ENCODE assay signal across 9 mouse cellular contexts in the genomic region with DNA sequence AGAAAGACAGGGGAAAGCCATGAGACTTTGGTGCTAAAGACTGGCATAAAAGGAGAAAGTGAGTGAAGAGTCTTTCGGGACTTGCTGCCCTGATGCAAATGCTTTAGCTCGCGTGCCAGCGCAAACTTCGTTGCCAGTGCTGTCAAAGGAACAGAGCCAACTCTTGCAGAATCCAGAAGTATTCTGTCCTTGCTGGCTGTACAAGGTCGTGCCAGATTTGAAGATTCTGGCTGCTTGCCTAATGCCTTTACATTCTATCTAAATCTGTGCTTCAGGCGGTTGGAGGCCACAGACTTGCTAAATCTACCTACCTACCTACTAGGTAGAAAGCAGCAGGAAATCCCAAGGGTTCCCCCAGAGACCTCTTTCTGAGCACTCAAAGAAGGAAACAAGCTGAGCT. TPM values are rescaled to one million over a fixed set of nuclear protein-coding genes. Genes with fewer than 3 reads are reported as not detected.
A peak's percentile ranks its signal among the peaks of the same experiment; 100 is the strongest.
DNase-seq lines count a peak whose midpoint lies in the region; ATAC-seq lines count a peak whose summit lies in the region.
"Had no signal": no experiment of that assay in that cellular context is flagged by ENCODE, and none has a peak within 500 bp of the region (broad histone marks: within the 10 kb centered on the region; RNA-seq: fewer than 3 reads in every experiment).

No protein-coding gene starts in this region.

- intact Hi-C loops in heart, postnatal 36 days (cut with DNase I): no loop called here

- peak; percentile 54; the same call in 1 of the 2 replicates for ATAC-seq in hindbrain, embryonic 16.5 days
- ATAC-seq in hindbrain, embryonic 11.5 days (ENCODE audit: low FRiP score): no peak
- ATAC-seq in cerebellum, adult (ENCODE audit: insufficient number of reproducible peaks, low FRiP score, low TSS enrichment): no peak
- ATAC-seq in megakaryocyte-erythroid progenitor cell, adult 5-6 weeks (replicated peaks; ENCODE audit: low FRiP score, low TSS enrichment, poor library complexity, severe bottlenecking): no peak

- no peaks in the 10 kb centered on the region for H3K4me1 ChIP-seq in hindbrain, embryonic 16.5 days (ENCODE audit: control insufficient read depth, insufficient read depth, low read depth, low read length)
- no peaks in the 10 kb centered on the region for H3K4me1 ChIP-seq in hindbrain, embryonic 11.5 days (replicated peaks; ENCODE audit: control insufficient read depth, insufficient read depth, low read length)

- no peak overlapping the region for H3K4me3 ChIP-seq in hindbrain, embryonic 16.5 days (ENCODE audit: low read length)
- H3K4me3 ChIP-seq in hindbrain, embryonic 11.5 days (ENCODE audit: low read depth, low read length): no peak overlapping the region

- no peak overlapping the region for H3K4me2 ChIP-seq in hindbrain, embryonic 16.5 days (ENCODE audit: low read length)
- H3K4me2 ChIP-seq in hindbrain, embryonic 11.5 days (replicated peaks; ENCODE audit: low read depth, low read length): no peak overlapping the region

- no peak for DNase-seq in hindbrain, embryonic 11.5 days (ENCODE audit: low spot score)
- peak; percentile 36 for DNase-seq in Muller cell, postnatal 12 days (ENCODE audit: inconsistent ontology term)
- peak; percentile 85 to 86 for DNase-seq in adrenal gland, postnatal 36 days
- DNase-seq in heart, postnatal 36 days: peak; percentile 54 to 63
- no peak for DNase-seq in thymus, postnatal 4 days
- DNase-seq: liver had no signal

- no peaks in the 10 kb centered on the region for H3K36me3 ChIP-seq in hindbrain, embryonic 16.5 days (ENCODE audit: control insufficient read depth, insufficient read depth, low read length)
- H3K36me3 ChIP-seq in hindbrain, embryonic 11.5 days (ENCODE audit: control insufficient read depth, insufficient read depth, low read length): no peaks in the 10 kb centered on the region

- H3K27ac ChIP-seq in hindbrain, embryonic 16.5 days (ENCODE audit: low read depth, low read length): no peak overlapping the region
- no peak overlapping the region for H3K27ac ChIP-seq in hindbrain, embryonic 11.5 days (ENCODE audit: low read depth, low read length)

- no peaks in the 10 kb centered on the region for H3K27me3 ChIP-seq in hindbrain, embryonic 16.5 days (replicated peaks; ENCODE audit: control insufficient read depth, insufficient read depth, low read length)
- no peaks in the 10 kb centered on the region for H3K27me3 ChIP-seq in hindbrain, embryonic 11.5 days (ENCODE audit: control insufficient read depth, insufficient read depth, low read length)

- H3K9me3 ChIP-seq in hindbrain, embryonic 16.5 days (ENCODE audit: control insufficient read depth, low read length): no peaks in the 10 kb centered on the region
- no peaks in the 10 kb centered on the region for H3K9me3 ChIP-seq in hindbrain, embryonic 11.5 days (ENCODE audit: control insufficient read depth, low read length)

- WGBS in hindbrain, embryonic 16.5 days: 49% methylated on average over 7 of the region's 7 CpGs
- WGBS in hindbrain, embryonic 11.5 days: 85% methylated on average over 7 of the region's 7 CpGs

- no peak overlapping the region for H3K9ac ChIP-seq in hindbrain, embryonic 16.5 days (ENCODE audit: low read depth, low read length)
- no peak overlapping the region for H3K9ac ChIP-seq in hindbrain, embryonic 11.5 days (ENCODE audit: low read depth, low read length)

RNA-seq across cellular contexts. Expression of gene Acadl, which starts 8.5 kb away (rescaled TPM):
- polyA plus RNA-seq in hindbrain, embryonic 16.5 days (2015; fragmentation: Nextera tagmentation; extraction: Ambion mirVana): 65.8 and 74.9 TPM in 2 replicates
- 60.3 and 62.0 TPM in 2 replicates for polyA plus RNA-seq in hindbrain, embryonic 11.5 days (2014; fragmentation: Nextera tagmentation; extraction: Ambion mirVana)
- total RNA-seq in adrenal gland, postnatal 36 days (2021): 100 to 1,000 TPM; 472 to 633 TPM
- 1,000 to 10,000 TPM; 1,167 to 1,246 TPM for total RNA-seq in heart, postnatal 36 days (2021)
- 85.6 and 91.2 TPM in 2 replicates for total RNA-seq in megakaryocyte-erythroid progenitor cell, adult 5-6 weeks (2014; fragmentation: Nextera tagmentation)
- 84.5 and 85.8 TPM in 2 replicates for total RNA-seq in megakaryocyte-erythroid progenitor cell, adult 5-6 weeks (2017)

RNA-seq across cellular contexts. Expression of gene Kansl1l, which starts 54.2 kb away (rescaled TPM):
- 9.9 and 10.5 TPM in 2 replicates for polyA plus RNA-seq in hindbrain, embryonic 16.5 days (2015; fragmentation: Nextera tagmentation; extraction: Ambion mirVana)
- polyA plus RNA-seq in hindbrain, embryonic 11.5 days (2014; fragmentation: Nextera tagmentation; extraction: Ambion mirVana): 11.8 and 16.7 TPM in 2 replicates
- 10 to 100 TPM; 17.9 to 21.0 TPM for total RNA-seq in adrenal gland, postnatal 36 days (2021)
- 10 to 100 TPM; 22.2 to 23.2 TPM for total RNA-seq in heart, postnatal 36 days (2021)
- 28.2 and 36.1 TPM in 2 replicates for total RNA-seq in megakaryocyte-erythroid progenitor cell, adult 5-6 weeks (2014; fragmentation: Nextera tagmentation)
- total RNA-seq in megakaryocyte-erythroid progenitor cell, adult 5-6 weeks (2017): 24.7 and 53.3 TPM in 2 replicates

Comparison
In these comparisons a context has a peak if more than half of its experiments do, and no peak if none do; other contexts are left out.
1. DNase-seq: peak in Muller cell, postnatal 12 days (single experiment), adrenal gland, postnatal 36 days (2 of 2) and heart, postnatal 36 days (2 of 2); none in hindbrain, embryonic 11.5 days (single experiment) and thymus, postnatal 4 days (single experiment).
2. RNA of gene Acadl, which starts 8.5 kb away (total RNA-seq): 1,167 to 1,246 TPM in heart, postnatal 36 days and 472 to 633 TPM in adrenal gland, postnatal 36 days; 84.5 to 91.2 TPM in megakaryocyte-erythroid progenitor cell, adult 5-6 weeks; every median in the first group is over 4 times any median in the second.